In genomic region chr9:96637157-96637548, GRCm38 (mm10) we compare ENCODE assay signal across 29 mouse cellular contexts. TPM values are rescaled to one million over a fixed set of nuclear protein-coding genes. Genes with fewer than 3 reads are reported as not detected.
DNase-seq lines count a peak whose midpoint lies in the region; ATAC-seq and TF ChIP-seq lines count a peak whose summit lies in the region.
"Had no signal": no experiment of that assay in that cellular context is flagged by ENCODE, and none has a peak within 500 bp of the region (broad histone marks: within the 10 kb centered on the region; RNA-seq: fewer than 3 reads in every experiment).

No protein-coding gene starts in this region.

- peak; percentile 50 to 66; a peak in 3 of 4 replicates for TF ChIP-seq EP300 in MEL (IDR thresholded peaks at IDR 0.05; ENCODE audit: low read depth in 1 of 2, low read length in 2 of 2)

- 76% methylated on average over 7 of the region's 7 CpGs for WGBS in kidney, embryonic 15.5 days

- peak; percentile 38 to 62; a peak in 2 of 4 replicates for ATAC-seq in hematopoietic stem cell, adult 5-6 weeks (replicated peaks in 1 of 2; ENCODE audit: insufficient read depth in 1 of 2, low FRiP score in 2 of 2, low TSS enrichment in 1 of 2, low read depth in 1 of 2, poor library complexity in 2 of 2, severe bottlenecking in 2 of 2)
- peak; percentile 41; the same call in 1 of the 2 replicates for ATAC-seq in neutrophil, adult 5-6 weeks (ENCODE audit: extremely low read depth, insufficient number of reproducible peaks, low FRiP score, poor library complexity, severe bottlenecking)
- no peak for ATAC-seq in kidney, embryonic 15.5 days (replicated peaks; ENCODE audit: low FRiP score)
- ATAC-seq: inflammation-experienced regulatory T-cells, adult 6 months; liver, postnatal 0 days; midbrain, embryonic 13.5 days had no signal

- TF ChIP-seq POLR2A in MEL (IDR thresholded peaks at IDR 0.05; ENCODE audit: control insufficient read depth in 1 of 2, insufficient read depth in 1 of 2, low read depth in 1 of 2, low read length in 2 of 2, poor library complexity in 1 of 2): peak in 1 of 2 experiments; percentile 35; a peak in 1 of 4 replicates

- H3K9me3 ChIP-seq in MEL (replicated peaks; ENCODE audit: insufficient read depth, low read length): no peaks in the 10 kb centered on the region
- no peaks in the 10 kb centered on the region for H3K9me3 ChIP-seq in kidney, embryonic 15.5 days (replicated peaks)
- H3K9me3 ChIP-seq: embryonic facial prominence, embryonic 10.5 days; embryonic facial prominence, embryonic 15.5 days; forebrain, embryonic 12.5 days; heart, embryonic 12.5 days; hindbrain, embryonic 15.5 days; limb, embryonic 12.5 days; midbrain, embryonic 13.5 days; stomach, embryonic 15.5 days had no signal

- TF ChIP-seq CTCF in MEL (IDR thresholded peaks at IDR 0.05 in 2 of 3, conservative IDR thresholded peaks at IDR 0.05 in 1 of 3; ENCODE audit: control insufficient read depth in 1 of 3, insufficient read depth in 1 of 3, low read depth in 2 of 3, low read length in 3 of 3, poor library complexity in 1 of 3, severe bottlenecking in 1 of 3): no peak

- TF ChIP-seq RAD21 in MEL (IDR thresholded peaks at IDR 0.05; ENCODE audit: low read depth, low read length): no peak

- no peaks in the 10 kb centered on the region for H3K79me2 ChIP-seq in MEL (ENCODE audit: control insufficient read depth, insufficient read depth, low read length, poor library complexity)

- H3K27ac ChIP-seq in MEL (ENCODE audit: control insufficient read depth, low read depth, low read length): peak overlapping the region; percentile 99
- H3K27ac ChIP-seq in kidney, embryonic 15.5 days: no peak overlapping the region
- H3K27ac ChIP-seq: embryonic facial prominence, embryonic 10.5 days; embryonic facial prominence, embryonic 15.5 days; forebrain, embryonic 12.5 days; heart, adult 2 months; hindbrain, embryonic 15.5 days; kidney, postnatal 0 days; limb, embryonic 12.5 days; midbrain, embryonic 13.5 days; stomach, embryonic 15.5 days had no signal

- peak overlapping the region; percentile 72 for H3K9ac ChIP-seq in MEL (ENCODE audit: control insufficient read depth, low read depth, low read length, poor library complexity, severe bottlenecking)
- H3K9ac ChIP-seq in kidney, embryonic 15.5 days: no peak overlapping the region
- H3K9ac ChIP-seq: embryonic facial prominence, embryonic 15.5 days; forebrain, embryonic 12.5 days; heart, embryonic 12.5 days; hindbrain, embryonic 15.5 days; limb, embryonic 12.5 days; liver, postnatal 0 days; midbrain, embryonic 13.5 days; stomach, embryonic 15.5 days had no signal

- DNase-seq in A20 (ENCODE audit: low read depth, low spot score): peak; percentile 44
- peak; percentile 85 for DNase-seq in MEL (ENCODE audit: low read depth, low spot score)
- no peak for DNase-seq in cerebellum, postnatal 25 days
- no peak for DNase-seq in left cerebral cortex, adult 11 months (ENCODE audit: low spot score)
- DNase-seq: adrenal gland, postnatal 25 days; cerebellum, adult 18-20 months; cerebellum, postnatal 10 days; gastrocnemius, postnatal 36 days; heart, adult 2 months; heart, postnatal 4 days; kidney, adult 18-20 months; layer of hippocampus, adult 9-11 months; liver, postnatal 0 days; lung, postnatal 10 days; right cerebral cortex, postnatal 14 days; thymus, postnatal 14 days had no signal

- H3K4me1 ChIP-seq in MEL (ENCODE audit: control insufficient read depth in 1 of 2, insufficient read depth in 2 of 2, low read length in 2 of 2): peaks cover 26 to 62% of the 10 kb centered on the region in 2 experiments
- H3K4me1 ChIP-seq in kidney, embryonic 15.5 days: peaks cover 16% of the 10 kb centered on the region
- H3K4me1 ChIP-seq: forebrain, embryonic 12.5 days; hindbrain, embryonic 15.5 days; midbrain, embryonic 13.5 days; stomach, embryonic 15.5 days had no signal

- H3K27me3 ChIP-seq in MEL (ENCODE audit: control insufficient read depth in 1 of 2, insufficient read depth in 2 of 2, low read length in 2 of 2): no peaks in the 10 kb centered on the region
- 0 out of 2 replicates have a peak, but pooled peaks cover 3% of the 10 kb centered on the region for H3K27me3 ChIP-seq in kidney, embryonic 15.5 days
- H3K27me3 ChIP-seq: embryonic facial prominence, embryonic 15.5 days; limb, embryonic 12.5 days; stomach, embryonic 15.5 days had no signal

- H3K4me2 ChIP-seq in kidney, embryonic 15.5 days: no peak overlapping the region
- H3K4me2 ChIP-seq: embryonic facial prominence, embryonic 15.5 days; forebrain, embryonic 12.5 days; heart, embryonic 12.5 days; hindbrain, embryonic 15.5 days; limb, embryonic 12.5 days; midbrain, embryonic 13.5 days; stomach, embryonic 15.5 days had no signal

- peaks cover 0 to 43% of the 10 kb centered on the region in 2 experiments; a peak in 2 of 4 replicates for H3K36me3 ChIP-seq in MEL (ENCODE audit: control insufficient read depth in 1 of 2, insufficient read depth in 2 of 2, low read length in 2 of 2)
- H3K36me3 ChIP-seq in kidney, embryonic 15.5 days: no peaks in the 10 kb centered on the region
- H3K36me3 ChIP-seq: embryonic facial prominence, embryonic 10.5 days; embryonic facial prominence, embryonic 15.5 days; forebrain, embryonic 12.5 days; heart, embryonic 12.5 days; hindbrain, embryonic 15.5 days; limb, embryonic 12.5 days; midbrain, embryonic 13.5 days; stomach, embryonic 15.5 days had no signal

- peak overlapping the region; percentile 32 to 36 for H3K4me3 ChIP-seq in MEL (ENCODE audit: control insufficient read depth in 1 of 2, insufficient read depth in 1 of 2, low read depth in 2 of 2, low read length in 2 of 2)
- no peak overlapping the region for H3K4me3 ChIP-seq in kidney, embryonic 15.5 days (replicated peaks)
- H3K4me3 ChIP-seq: embryonic facial prominence, embryonic 10.5 days; embryonic facial prominence, embryonic 15.5 days; forebrain, embryonic 12.5 days; heart, adult 2 months; heart, embryonic 12.5 days; hindbrain, embryonic 15.5 days; limb, embryonic 12.5 days; midbrain, embryonic 13.5 days; stomach, embryonic 15.5 days had no signal

TF ChIP-seq in MEL, 35 proteins besides CTCF, POLR2A, EP300 and RAD21:
- TF ChIP-seq GATA1 (IDR thresholded peaks at IDR 0.05; ENCODE audit: low read depth, low read length) (peak; percentile 42; the same call in 1 of the 2 replicates), TCF12 (IDR thresholded peaks at IDR 0.05; ENCODE audit: low read depth, low read length) (0 out of 2 replicates have a peak, but pooled peaks have one; percentile 22), TBP (IDR thresholded peaks at IDR 0.05; ENCODE audit: low read depth, low read length) (peak; percentile 86), MAZ (IDR thresholded peaks at IDR 0.05; ENCODE audit: low read depth, low read length) (no peak), ETS1 (IDR thresholded peaks at IDR 0.05; ENCODE audit: low read depth, low read length) (peak; percentile 66; the same call in 1 of the 2 replicates), SIN3A (IDR thresholded peaks at IDR 0.05; ENCODE audit: low read length) (peak; percentile 55), MXI1 (IDR thresholded peaks at IDR 0.05; ENCODE audit: low read depth, low read length) (0 out of 2 replicates have a peak, but pooled peaks have one; percentile 49), ZC3H11A (IDR thresholded peaks at IDR 0.05; ENCODE audit: low read depth, low read length) (peak; percentile 51), MEF2A (IDR thresholded peaks at IDR 0.05; ENCODE audit: extremely low read depth, insufficient replicate concordance, low read depth, low read length, poor library complexity, severe bottlenecking) (no peak), ZMIZ1 (IDR thresholded peaks at IDR 0.05; ENCODE audit: low read depth, low read length) (no peak), NELFE (IDR thresholded peaks at IDR 0.05; ENCODE audit: low read depth, low read length) (peak; percentile 46; the same call in 1 of the 2 replicates), ELF1 (IDR thresholded peaks at IDR 0.05; ENCODE audit: low read depth, low read length) (no peak), HCFC1 (IDR thresholded peaks at IDR 0.05; ENCODE audit: low read depth, low read length) (peak; percentile 53), MYB (IDR thresholded peaks at IDR 0.05; ENCODE audit: low read depth, low read length) (no peak), CHD1 (IDR thresholded peaks at IDR 0.05; ENCODE audit: low read depth, low read length) (peak; percentile 89; the same call in 1 of the 2 replicates)
TF ChIP-seq in MEL: peak in this region for 10.

RNA-seq across cellular contexts. Expression of gene Rasa2, which starts 5.7 kb away (rescaled TPM):
- total RNA-seq in MEL (2012; rRNA removed): 9.5 and 11.3 TPM in 2 replicates
- 10 to 100 TPM in 1 of 2 experiments, not detected in 1; 11.3 TPM for polyA plus RNA-seq in MEL (2012; ENCODE audit: insufficient read depth in 1 of 2, insufficient read length in 2 of 2, low read depth in 1 of 2, low replicate concordance in 2 of 2, missing spikeins in 1 of 2)
- total RNA-seq in hematopoietic stem cell, adult 5-6 weeks (2017): 12.4 and 20.4 TPM in 2 replicates
- total RNA-seq in neutrophil, adult 5-6 weeks (2017): 61.8 and 77.9 TPM in 2 replicates
- 17.3 and 18.6 TPM in 2 replicates for polyA plus RNA-seq in kidney, embryonic 15.5 days (2015; fragmentation: Nextera tagmentation; extraction: Ambion mirVana)

Comparison
In these comparisons a context has a peak if more than half of its experiments do, and no peak if none do; other contexts are left out.
1. DNase-seq: peak in A20 (single experiment) and MEL (single experiment); none in cerebellum, postnatal 25 days (0 of 2) and left cerebral cortex, adult 11 months (single experiment).